Mouse (Mus musculus): ENCODE results near the gene Foxc2. TPM values are rescaled to one million over a fixed set of nuclear protein-coding genes. Genes with fewer than 3 reads are reported as not detected.

The Foxc2 gene
- total and polyA plus RNA-seq, 3 experiments, result 0.02 TPM; not detected in 2

- peaks cover 20% of the 10 kb centered on the region; the same call in 1 of the 2 replicates for H3K27me3 ChIP-seq (ENCODE audit: insufficient read depth, low read length)
- H3K4me1 ChIP-seq (ENCODE audit: insufficient read depth, low read depth, low read length), result 0 out of 2 replicates have a peak, but pooled peaks cover 3% of the 10 kb centered on the region
- no peaks in the 10 kb centered on the region for H3K36me3 ChIP-seq (replicated peaks)
- TF ChIP-seq POLR2AphosphoS5 (IDR thresholded peaks at IDR 0.05; ENCODE audit: insufficient replicate concordance, low read depth, low read length) (no peak), GATA2 (IDR thresholded peaks at IDR 0.05; ENCODE audit: borderline replicate concordance, low read depth, low read length) (no peak), GATA1 (IDR thresholded peaks at IDR 0.05; ENCODE audit: borderline replicate concordance, low read length) (no peak), TAL1 (conservative IDR thresholded peaks at IDR 0.05; ENCODE audit: low read depth, low read length) (no peak), CTCF (IDR thresholded peaks at IDR 0.05; ENCODE audit: low read depth, low read length) (no peak)
- DNase-seq (ENCODE audit: low spot score) (no peak), ATAC-seq (ENCODE audit: extremely low read depth, insufficient number of reproducible peaks, low FRiP score, poor library complexity, severe bottlenecking) (no peak)
- H3K9me3 ChIP-seq (replicated peaks), result peaks cover 47% of the 10 kb centered on the region
- no peak overlapping the region for H3K4me3 ChIP-seq (ENCODE audit: low read depth, low read length)
Measured at GRCm38 (mm10) chr8:121088871-121089630, 26.9 kb upstream of the Foxc2 start.

GRCm38 (mm10) chr8:121089631-121090380 is 26.2 kb upstream of the Foxc2 start:
- ATAC-seq (ENCODE audit: extremely low read depth, insufficient number of reproducible peaks, low FRiP score, poor library complexity, severe bottlenecking) (no peak), DNase-seq (ENCODE audit: low spot score) (no peak)
- Histone ChIP-seq H3K27me3 (ENCODE audit: insufficient read depth, low read length) (peaks cover 20% of the 10 kb centered on the region; the same call in 1 of the 2 replicates), H3K9me3 (replicated peaks) (peaks cover 39% of the 10 kb centered on the region), H3K36me3 (replicated peaks) (no peaks in the 10 kb centered on the region), H3K4me1 (ENCODE audit: insufficient read depth, low read depth, low read length) (0 out of 2 replicates have a peak, but pooled peaks cover 3% of the 10 kb centered on the region), H3K4me3 (ENCODE audit: low read depth, low read length) (no peak overlapping the region)
- TF ChIP-seq TAL1 (conservative IDR thresholded peaks at IDR 0.05; ENCODE audit: low read depth, low read length) (no peak), GATA2 (IDR thresholded peaks at IDR 0.05; ENCODE audit: borderline replicate concordance, low read depth, low read length) (no peak), GATA1 (IDR thresholded peaks at IDR 0.05; ENCODE audit: borderline replicate concordance, low read length) (no peak), POLR2AphosphoS5 (IDR thresholded peaks at IDR 0.05; ENCODE audit: insufficient replicate concordance, low read depth, low read length) (no peak), CTCF (IDR thresholded peaks at IDR 0.05; ENCODE audit: low read depth, low read length) (no peak)

GRCm38 (mm10) chr8:121090716-121091115 is 25.3 kb upstream of the Foxc2 start:
- H3K4me3 ChIP-seq (ENCODE audit: low read depth, low read length), result no peak overlapping the region
- peaks cover 30% of the 10 kb centered on the region for H3K9me3 ChIP-seq (replicated peaks)
- peaks cover 20% of the 10 kb centered on the region; the same call in 1 of the 2 replicates for H3K27me3 ChIP-seq (ENCODE audit: insufficient read depth, low read length)
- H3K36me3 ChIP-seq (replicated peaks), result peaks cover 1% of the 10 kb centered on the region
- DNase-seq (ENCODE audit: low spot score) (no peak), ATAC-seq (ENCODE audit: extremely low read depth, insufficient number of reproducible peaks, low FRiP score, poor library complexity, severe bottlenecking) (no peak)
- H3K4me1 ChIP-seq (ENCODE audit: insufficient read depth, low read depth, low read length), result 0 out of 2 replicates have a peak, but pooled peaks cover 3% of the 10 kb centered on the region
- TF ChIP-seq TAL1 (conservative IDR thresholded peaks at IDR 0.05; ENCODE audit: low read depth, low read length) (no peak), POLR2AphosphoS5 (IDR thresholded peaks at IDR 0.05; ENCODE audit: insufficient replicate concordance, low read depth, low read length) (no peak), GATA1 (IDR thresholded peaks at IDR 0.05; ENCODE audit: borderline replicate concordance, low read length) (no peak), CTCF (IDR thresholded peaks at IDR 0.05; ENCODE audit: low read depth, low read length) (no peak), GATA2 (IDR thresholded peaks at IDR 0.05; ENCODE audit: borderline replicate concordance, low read depth, low read length) (no peak)

- Histone ChIP-seq H3K4me3 (ENCODE audit: low read depth, low read length) (no peak overlapping the region), H3K9me3 (replicated peaks) (peaks cover 19% of the 10 kb centered on the region), H3K36me3 (replicated peaks) (peaks cover 15% of the 10 kb centered on the region), H3K4me1 (ENCODE audit: insufficient read depth, low read depth, low read length) (0 out of 2 replicates have a peak, but pooled peaks cover 3% of the 10 kb centered on the region), H3K27me3 (ENCODE audit: insufficient read depth, low read length) (peaks cover 17% of the 10 kb centered on the region; the same call in 1 of the 2 replicates)
- ATAC-seq (ENCODE audit: extremely low read depth, insufficient number of reproducible peaks, low FRiP score, poor library complexity, severe bottlenecking) (no peak), DNase-seq (ENCODE audit: low spot score) (no peak)
- TF ChIP-seq TAL1 (conservative IDR thresholded peaks at IDR 0.05; ENCODE audit: low read depth, low read length), result no peak
Measured at GRCm38 (mm10) chr8:121092141-121092540, 23.8 kb upstream of the Foxc2 start.

GRCm38 (mm10) chr8:121092627-121093026 is 23.3 kb upstream of the Foxc2 start:
- Histone ChIP-seq H3K4me1 (ENCODE audit: insufficient read depth, low read depth, low read length) (0 out of 2 replicates have a peak, but pooled peaks cover 3% of the 10 kb centered on the region), H3K4me3 (ENCODE audit: low read depth, low read length) (no peak overlapping the region), H3K27me3 (ENCODE audit: insufficient read depth, low read length) (peaks cover 17% of the 10 kb centered on the region; the same call in 1 of the 2 replicates), H3K9me3 (replicated peaks) (peaks cover 17% of the 10 kb centered on the region), H3K36me3 (replicated peaks) (peaks cover 19% of the 10 kb centered on the region)
- DNase-seq (ENCODE audit: low spot score) (peak; percentile 63), ATAC-seq (ENCODE audit: extremely low read depth, insufficient number of reproducible peaks, low FRiP score, poor library complexity, severe bottlenecking) (peak; percentile 47)
- TF ChIP-seq CTCF (IDR thresholded peaks at IDR 0.05; ENCODE audit: low read depth, low read length), result peak; percentile 56
- no peak for TF ChIP-seq POLR2AphosphoS5 (IDR thresholded peaks at IDR 0.05; ENCODE audit: insufficient replicate concordance, low read depth, low read length)

- H3K4me3 ChIP-seq (ENCODE audit: low read depth, low read length), result no peak overlapping the region
- H3K27me3 ChIP-seq (ENCODE audit: insufficient read depth, low read length), result peaks cover 17% of the 10 kb centered on the region; the same call in 1 of the 2 replicates
- no peak for ATAC-seq (ENCODE audit: extremely low read depth, insufficient number of reproducible peaks, low FRiP score, poor library complexity, severe bottlenecking)
- 0 out of 2 replicates have a peak, but pooled peaks cover 3% of the 10 kb centered on the region for H3K4me1 ChIP-seq (ENCODE audit: insufficient read depth, low read depth, low read length)
- H3K36me3 ChIP-seq (replicated peaks), result peaks cover 28% of the 10 kb centered on the region
- no peak for DNase-seq (ENCODE audit: low spot score)
- H3K9me3 ChIP-seq (replicated peaks), result peaks cover 17% of the 10 kb centered on the region
- TF ChIP-seq GATA1 (IDR thresholded peaks at IDR 0.05; ENCODE audit: borderline replicate concordance, low read length) (no peak), GATA2 (IDR thresholded peaks at IDR 0.05; ENCODE audit: borderline replicate concordance, low read depth, low read length) (no peak), TAL1 (conservative IDR thresholded peaks at IDR 0.05; ENCODE audit: low read depth, low read length) (no peak), CTCF (IDR thresholded peaks at IDR 0.05; ENCODE audit: low read depth, low read length) (no peak), POLR2AphosphoS5 (IDR thresholded peaks at IDR 0.05; ENCODE audit: insufficient replicate concordance, low read depth, low read length) (no peak)
Measured at GRCm38 (mm10) chr8:121093496-121093895, 22.5 kb upstream of the Foxc2 start.
